7 mouse cellular contexts compared by ENCODE assay signal in the genomic region with DNA sequence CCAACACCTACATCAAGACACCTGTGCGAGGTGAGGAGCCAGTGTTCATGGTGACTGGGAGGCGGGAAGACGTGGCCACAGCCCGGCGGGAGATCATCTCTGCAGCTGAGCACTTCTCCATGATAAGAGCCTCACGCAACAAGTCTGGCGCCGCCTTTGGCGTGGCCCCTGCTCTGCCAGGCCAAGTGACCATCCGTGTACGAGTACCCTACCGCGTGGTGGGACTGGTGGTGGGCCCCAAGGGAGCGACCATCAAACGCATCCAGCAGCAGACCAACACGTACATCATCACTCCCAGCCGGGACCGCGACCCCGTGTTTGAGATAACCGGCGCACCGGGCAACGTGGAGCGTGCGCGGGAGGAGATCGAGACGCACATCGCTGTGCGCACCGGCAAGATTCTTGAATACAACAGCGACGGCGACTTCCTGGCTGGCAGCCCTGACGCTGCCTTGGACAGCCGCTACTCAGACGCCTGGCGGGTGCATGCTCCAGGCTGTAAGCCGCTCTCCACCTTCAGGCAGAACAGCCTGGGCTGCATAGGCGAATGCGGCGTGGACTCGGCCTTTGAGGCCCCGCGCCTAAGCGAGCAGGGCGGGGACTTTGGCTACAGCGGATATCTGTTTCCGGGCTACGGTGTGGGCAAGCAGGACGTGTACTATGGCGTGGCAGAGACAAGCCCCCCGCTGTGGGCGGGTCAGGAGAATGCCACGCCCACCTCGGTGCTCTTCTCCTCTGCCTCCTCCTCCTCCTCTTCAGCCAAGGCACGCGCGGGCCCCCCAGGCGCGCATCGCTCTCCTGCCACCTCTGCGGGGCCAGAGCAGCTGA. TPM values are rescaled to one million over a fixed set of nuclear protein-coding genes. Genes with fewer than 3 reads are reported as not detected.
DNase-seq lines count a peak whose midpoint lies in the region.

No protein-coding gene starts in this region.

- intact Hi-C loops in gastrocnemius, postnatal 14 days (cut with DNase I; ENCODE audit: low total_unique reads): no loop called here

- DNase-seq in brain, adult 2 months (ENCODE audit: low read depth, low spot score): peak; percentile 89
- DNase-seq in embryo, embryonic 10.5 days (ENCODE audit: low spot score): peak; percentile 86
- DNase-seq in gastrocnemius, postnatal 14 days: peak; percentile 82
- DNase-seq in induced T-regulatory cell, adult 2 months (ENCODE audit: low read depth): peak; percentile 21
- peak; percentile 70 to 79 for DNase-seq in left cerebral cortex, adult 18-20 months (ENCODE audit: low spot score in 2 of 2)
- DNase-seq in lung, postnatal 25 days (ENCODE audit: low spot score): peak; percentile 85
- DNase-seq in right cerebral cortex, postnatal 36 days (ENCODE audit: low spot score in 2 of 2): peak; percentile 78 to 79

RNA-seq across cellular contexts. Expression of gene Mex3a, which starts 4.1 kb away (rescaled TPM):
- 1 to 10 TPM in 1 of 2 experiments, under 1 TPM in 1; 0.64 to 1.6 TPM for total RNA-seq in gastrocnemius, postnatal 14 days (2021)
- total RNA-seq in left cerebral cortex, adult 18-20 months (2021): 1 to 10 TPM; 2.7 to 3.1 TPM

RNA-seq across cellular contexts. Expression of gene Rab25, which starts 11.8 kb away (rescaled TPM):
- not detected for total RNA-seq in gastrocnemius, postnatal 14 days (2021)
- total RNA-seq in left cerebral cortex, adult 18-20 months (2021): not detected

RNA-seq across cellular contexts. Expression of gene Lamtor2, which starts 16.6 kb away (rescaled TPM):
- total RNA-seq in gastrocnemius, postnatal 14 days (2021): 10 to 100 TPM; 78.3 to 80.4 TPM
- total RNA-seq in left cerebral cortex, adult 18-20 months (2021): 100 to 1,000 TPM; 104 to 115 TPM

RNA-seq across cellular contexts. Expression of gene Ubqln4, which starts 17.2 kb away (rescaled TPM):
- 10 to 100 TPM; 42.0 to 45.5 TPM for total RNA-seq in gastrocnemius, postnatal 14 days (2021)
- 100 to 1,000 TPM; 143 to 147 TPM for total RNA-seq in left cerebral cortex, adult 18-20 months (2021)

RNA-seq across cellular contexts. Expression of gene Lmna, which starts 26.6 kb away (rescaled TPM):
- total RNA-seq in gastrocnemius, postnatal 14 days (2021): 100 to 1,000 TPM; 125 to 161 TPM
- 10 to 100 TPM; 61.3 to 67.9 TPM for total RNA-seq in left cerebral cortex, adult 18-20 months (2021)

Comparison
In these comparisons a context has a peak if more than half of its experiments do, and no peak if none do; other contexts are left out.
1. Peak in every context shown above with its lines: DNase-seq.
2. DNase-seq: peak in every context shown above with its lines; median percentile 89 in brain, adult 2 months; 86 in embryo, embryonic 10.5 days; 85 in lung, postnatal 25 days; 82 in gastrocnemius, postnatal 14 days; 78 in right cerebral cortex, postnatal 36 days; 74 in left cerebral cortex, adult 18-20 months; 21 in induced T-regulatory cell, adult 2 months.